Mouse (Mus musculus): ENCODE measurements around the gene Haus8.
"Not testable (repeated sequence)": the region's sequence is repeated elsewhere in the genome, so short reads cannot be mapped to it uniquely, and the experiment has no call there.

GRCm38 (mm10) chr8:71319760-71320159 lies 47.0 kb upstream of the Haus8 start:
- not testable (repeated sequence) for TF ChIP-seq CTCF, EP300 (IDR thresholded peaks at IDR 0.05)
